Mouse (Mus musculus): ENCODE measurements around the gene Gja5.
A peak's percentile ranks its signal among the peaks of the same experiment; 100 is the strongest.

Gene Gja5

GRCm38 (mm10) chr3:96904393-96904792, at the start of gene Gja5:
Gja5 (plus strand) TSS chr3:96904693.
- DNase-seq: no peak

GRCm38 (mm10) chr3:96855833-96856232, 48.7 kb upstream of the Gja5 start:
- DNase-seq: peak; percentile 2

- DNase-seq: peak; percentile 2
These were observed 44.0 kb upstream of the Gja5 start for GRCm38 (mm10) chr3:96860498-96860897.

GRCm38 (mm10) chr3:96867863-96868262, 36.6 kb upstream of the Gja5 start:
- DNase-seq: peak; percentile 5

- DNase-seq: no peak
These were observed 35.9 kb upstream of the Gja5 start for GRCm38 (mm10) chr3:96868566-96868965.

- DNase-seq: no peak
These were observed 35.4 kb upstream of the Gja5 start for GRCm38 (mm10) chr3:96869091-96869490.

GRCm38 (mm10) chr3:96870270-96870669, 34.2 kb upstream of the Gja5 start:
- DNase-seq: no peak

GRCm38 (mm10) chr3:96871070-96871469, 33.4 kb upstream of the Gja5 start:
- DNase-seq: no peak

- DNase-seq: no peak
These were observed 32.0 kb upstream of the Gja5 start for GRCm38 (mm10) chr3:96872501-96872900.

- no peak for DNase-seq
These were observed 29.5 kb upstream of the Gja5 start for GRCm38 (mm10) chr3:96874808-96875571.

- DNase-seq: no peak
These were observed 25.0 kb upstream of the Gja5 start for GRCm38 (mm10) chr3:96879536-96879935.

GRCm38 (mm10) chr3:96880385-96880784, 24.1 kb upstream of the Gja5 start:
- DNase-seq: no peak

- DNase-seq: no peak
These were observed 22.9 kb upstream of the Gja5 start for GRCm38 (mm10) chr3:96881557-96881956.

GRCm38 (mm10) chr3:96882061-96882849, 22.2 kb upstream of the Gja5 start:
- no peak for DNase-seq

GRCm38 (mm10) chr3:96883690-96884089, 20.8 kb upstream of the Gja5 start:
- DNase-seq: no peak

- no peak for DNase-seq
These were observed 2.0 kb upstream of the Gja5 start for GRCm38 (mm10) chr3:96902336-96902999.

GRCm38 (mm10) chr3:96904851-96905541, 503 bp downstream of the Gja5 start, which contains the start of gene Gpr89:
Gpr89 (minus strand) TSS chr3:96905346.
- DNase-seq: peak; percentile 95

GRCm38 (mm10) chr3:96905592-96905991, 1.1 kb downstream of the Gja5 start:
- no peak for DNase-seq

- no peak for DNase-seq
These were observed 16.5 kb downstream of the Gja5 start for GRCm38 (mm10) chr3:96920991-96921390.

GRCm38 (mm10) chr3:96924631-96925030, 20.1 kb downstream of the Gja5 start:
- DNase-seq: no peak

GRCm38 (mm10) chr3:96925920-96926319, 21.4 kb downstream of the Gja5 start, which contains the start of gene Gja8:
Gja8 (minus strand) TSS chr3:96926020.
- DNase-seq: no peak

GRCm38 (mm10) chr3:96931261-96931681, 26.8 kb downstream of the Gja5 start:
- no peak for DNase-seq

- DNase-seq: no peak
These were observed 31.7 kb downstream of the Gja5 start for GRCm38 (mm10) chr3:96936241-96936640.
